8 mouse cellular contexts compared by ENCODE assay signal in the genomic region with DNA sequence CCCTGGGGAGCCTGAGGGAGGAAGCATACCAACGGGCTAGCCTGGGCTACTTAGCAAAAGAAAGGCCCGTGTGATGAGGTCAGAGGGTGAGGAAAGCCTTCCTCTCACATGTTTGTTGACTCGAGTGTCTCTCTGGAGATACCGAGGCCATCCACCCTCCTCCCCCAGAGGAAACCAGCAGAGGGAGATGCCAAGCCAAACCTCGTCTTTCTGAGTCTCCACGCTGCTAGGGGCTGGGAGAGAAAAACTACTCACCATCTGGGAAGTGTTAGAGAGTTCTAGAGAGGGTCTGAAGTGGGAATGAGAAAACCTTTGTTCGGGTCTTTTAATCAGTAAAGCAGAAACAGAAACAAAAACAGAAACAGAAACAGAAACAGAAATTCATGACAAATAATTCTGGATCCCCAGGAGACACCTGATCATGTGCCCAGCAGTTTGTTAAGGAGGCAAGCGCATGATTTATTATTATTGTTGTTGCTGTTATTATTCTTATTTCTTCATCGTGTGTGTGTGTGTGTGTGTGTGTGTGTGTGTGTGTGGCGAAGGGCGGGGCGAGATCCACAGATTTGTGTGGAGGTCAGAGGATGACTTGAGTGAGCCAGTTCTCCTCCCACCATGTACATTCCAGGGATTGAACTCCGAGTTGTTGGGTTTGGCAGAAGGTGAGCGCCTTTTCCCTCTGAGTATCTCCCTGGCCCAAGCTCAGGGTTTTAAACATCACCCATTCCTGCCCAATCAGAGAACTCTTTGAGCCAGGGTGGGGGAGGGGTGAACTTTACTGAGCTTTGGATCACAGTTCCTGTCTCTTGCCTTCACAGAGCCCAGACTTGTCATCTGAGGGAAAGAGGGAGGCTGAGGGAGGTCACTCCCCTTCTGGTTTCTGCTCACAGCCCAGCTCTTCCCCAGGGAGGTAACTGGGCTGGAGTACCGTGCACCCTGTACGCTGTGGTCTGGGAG.
DNase-seq lines count a peak whose midpoint lies in the region; TF ChIP-seq lines count a peak whose summit lies in the region.

No protein-coding gene starts in this region.

- no peak overlapping the region for H3K4me3 ChIP-seq in testis, adult 2 months (ENCODE audit: control insufficient read depth, low read depth, low read length)

- peaks cover 12% of the 10 kb centered on the region for H3K4me1 ChIP-seq in testis, adult 2 months (ENCODE audit: control insufficient read depth, insufficient read depth, low read length)

- no peaks in the 10 kb centered on the region for H3K36me3 ChIP-seq in testis, adult 2 months (ENCODE audit: control insufficient read depth, insufficient read depth, low read length)

- no peaks in the 10 kb centered on the region for H3K27me3 ChIP-seq in testis, adult 2 months (ENCODE audit: control insufficient read depth, insufficient read depth, low read length)

- H3K27ac ChIP-seq in testis, adult 2 months (ENCODE audit: control insufficient read depth, insufficient read depth, low read depth, low read length): peak overlapping the region; percentile 14; the same call in 1 of the 2 replicates

- no peak for DNase-seq in testis, postnatal 10 days (ENCODE audit: low spot score)
- DNase-seq in forelimb bud, embryonic 11.5 days (ENCODE audit: low read depth, low spot score): peak; percentile 38
- peak; percentile 42 for DNase-seq in kidney, adult 11 months
- peak; percentile 69 for DNase-seq in lung, postnatal 25 days (ENCODE audit: low spot score)
- no peak for DNase-seq in cerebellum, postnatal 25 days
- DNase-seq in left cerebral cortex, adult 11 months (ENCODE audit: low spot score): no peak
- no peak for DNase-seq in urinary bladder, adult 2 months (ENCODE audit: low spot score)

- no peak for TF ChIP-seq CTCF in testis, adult 2 months (IDR thresholded peaks at IDR 0.05; ENCODE audit: control insufficient read depth, insufficient read depth, insufficient replicate concordance, low read depth, low read length)

- TF ChIP-seq POLR2A in testis, adult 2 months (IDR thresholded peaks at IDR 0.05; ENCODE audit: control insufficient read depth, low read depth, low read length): no peak

Comparison
In these comparisons a context has a peak if more than half of its experiments do, and no peak if none do; other contexts are left out.
1. DNase-seq: peak in forelimb bud, embryonic 11.5 days (single experiment), kidney, adult 11 months (single experiment) and lung, postnatal 25 days (single experiment); none in testis, postnatal 10 days (single experiment), cerebellum, postnatal 25 days (0 of 2), left cerebral cortex, adult 11 months (single experiment) and urinary bladder, adult 2 months (single experiment).